Mouse (Mus musculus): ENCODE measurements at regions not wholly inside any gene's neighbourhood (a gene's known extent, or its start where the extent isn't known, plus 50 kb on each side); places are given as distances from the start of the nearest gene placed in this dataset.

DNA sequence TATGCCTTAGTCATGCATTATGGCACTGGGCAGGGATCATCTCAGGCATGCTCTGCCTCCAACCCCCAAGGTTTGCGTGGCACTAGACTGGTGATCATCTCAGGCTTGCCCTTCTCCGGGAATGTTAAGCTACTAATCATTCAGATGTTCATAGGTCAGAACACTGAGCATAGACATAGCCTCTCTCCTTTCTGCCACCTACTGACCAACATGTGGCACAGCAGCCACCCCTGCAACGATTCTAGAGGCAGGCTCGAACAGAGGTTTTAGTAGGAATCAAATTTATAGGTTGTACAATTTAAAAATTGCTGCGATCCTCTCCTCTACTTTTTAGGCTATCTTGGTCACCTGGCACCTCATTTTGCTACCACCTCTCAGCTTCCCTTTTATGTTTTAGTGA, 430.0 kb upstream of the Got2 start:
- Histone ChIP-seq H3K27ac (no peak overlapping the region), H3K27me3 (no peaks in the 10 kb centered on the region), H3K9ac (no peak overlapping the region), H3K4me1 (no peaks in the 10 kb centered on the region), H3K9me3 (replicated peaks) (no peaks in the 10 kb centered on the region), H3K36me3 (ENCODE audit: poor library complexity, severe bottlenecking) (no peaks in the 10 kb centered on the region), H3K4me2 (no peak overlapping the region), H3K4me3 (no peak overlapping the region)
- 70% methylated on average over 5 of the region's 5 CpGs for WGBS
- no peak for ATAC-seq

DNA sequence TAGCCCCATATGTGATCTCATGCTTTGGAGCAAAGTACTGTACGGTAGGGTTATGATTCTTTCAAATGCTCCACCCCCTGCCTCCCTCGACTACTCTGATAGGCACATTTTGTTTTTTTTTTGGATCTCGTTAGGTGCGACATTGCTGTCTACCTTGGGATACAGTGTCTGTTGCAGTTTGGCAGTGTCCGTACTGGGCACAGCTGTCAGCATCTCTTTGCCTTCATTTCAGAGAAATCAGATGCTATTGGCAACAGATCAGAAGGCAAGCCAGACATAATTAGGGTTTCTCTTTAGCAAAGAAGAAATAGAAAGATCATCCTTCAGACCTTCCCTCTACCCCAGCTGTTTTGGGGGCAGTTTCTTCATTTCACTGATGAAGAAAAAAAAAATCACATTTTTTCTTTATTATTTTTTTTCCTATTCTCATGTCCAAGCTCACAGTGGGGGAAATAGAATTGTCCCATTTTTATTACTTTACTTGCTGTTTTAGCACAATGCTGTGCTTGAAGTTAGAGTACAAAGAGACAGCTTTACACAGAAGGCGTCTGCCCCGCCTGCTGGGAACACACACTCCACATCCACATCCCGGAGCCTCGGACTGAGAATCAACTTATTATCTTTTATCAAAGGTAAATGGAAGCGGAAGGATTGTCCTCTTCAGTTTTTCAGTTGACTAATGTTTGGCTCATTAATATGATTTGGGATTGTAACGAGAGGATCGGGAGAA, 420.8 kb upstream of the Got2 start:
- peak; percentile 72 for ATAC-seq
- no peaks in the 10 kb centered on the region for H3K4me1 ChIP-seq
- H3K9me3 ChIP-seq (replicated peaks): no peaks in the 10 kb centered on the region
- WGBS: 40% methylated on average over 12 of the region's 12 CpGs
- no peaks in the 10 kb centered on the region for H3K36me3 ChIP-seq (ENCODE audit: poor library complexity, severe bottlenecking)
- H3K4me3 ChIP-seq: no peak overlapping the region
- H3K27ac ChIP-seq: no peak overlapping the region
- H3K27me3 ChIP-seq: no peaks in the 10 kb centered on the region
- H3K9ac ChIP-seq: no peak overlapping the region
- no peak overlapping the region for H3K4me2 ChIP-seq

DNA sequence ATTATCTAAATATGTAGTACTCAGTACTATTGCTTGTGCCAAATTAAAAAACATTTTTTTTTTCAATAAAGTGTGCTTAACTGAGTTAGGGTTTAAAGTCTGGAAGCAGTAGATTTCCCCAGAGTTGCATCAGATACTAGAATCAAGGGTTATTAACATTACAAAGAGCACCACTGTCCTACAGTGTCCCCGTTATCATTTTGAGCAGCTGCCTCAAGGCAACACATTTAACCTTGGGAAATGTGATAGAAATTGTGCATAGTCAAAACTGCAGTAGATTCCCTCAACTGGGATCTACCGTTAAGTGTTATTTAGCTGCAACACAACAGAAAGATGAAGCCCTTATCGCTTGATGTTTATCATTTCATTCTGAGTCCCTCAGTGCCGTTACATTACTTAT, 408.3 kb upstream of the Got2 start:
- Histone ChIP-seq H3K4me3 (no peak overlapping the region), H3K9me3 (replicated peaks) (no peaks in the 10 kb centered on the region), H3K4me2 (no peak overlapping the region), H3K27me3 (no peaks in the 10 kb centered on the region), H3K4me1 (no peaks in the 10 kb centered on the region), H3K27ac (no peak overlapping the region), H3K36me3 (ENCODE audit: poor library complexity, severe bottlenecking) (no peaks in the 10 kb centered on the region), H3K9ac (no peak overlapping the region)
- ATAC-seq: no peak
- WGBS: 81% methylated on average over 4 of the region's 4 CpGs

DNA sequence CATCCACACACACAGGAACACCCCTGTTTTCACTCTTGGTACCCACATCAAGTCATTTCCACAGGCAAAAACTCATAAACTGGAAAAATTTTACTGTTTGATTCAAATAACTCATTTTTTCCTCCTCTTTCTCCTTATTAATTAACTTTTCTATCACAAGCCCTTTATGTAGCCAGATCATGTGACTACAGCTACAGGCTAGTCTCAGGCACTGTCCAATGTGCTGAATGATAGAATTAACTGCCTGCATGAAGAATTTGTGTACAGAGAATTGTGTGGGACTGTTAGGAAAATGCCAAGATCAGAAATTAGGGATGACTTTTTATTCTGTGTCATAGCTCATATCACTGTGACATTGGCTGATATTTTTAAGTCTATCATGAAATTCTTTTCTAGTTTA, 402.4 kb upstream of the Got2 start:
- Histone ChIP-seq H3K4me2 (no peak overlapping the region), H3K9ac (no peak overlapping the region), H3K4me1 (peaks cover 5% of the 10 kb centered on the region; the same call in 1 of the 2 replicates), H3K27me3 (no peaks in the 10 kb centered on the region), H3K36me3 (ENCODE audit: poor library complexity, severe bottlenecking) (no peaks in the 10 kb centered on the region), H3K9me3 (replicated peaks) (no peaks in the 10 kb centered on the region), H3K27ac (no peak overlapping the region), H3K4me3 (no peak overlapping the region)
- no peak for ATAC-seq

DNA sequence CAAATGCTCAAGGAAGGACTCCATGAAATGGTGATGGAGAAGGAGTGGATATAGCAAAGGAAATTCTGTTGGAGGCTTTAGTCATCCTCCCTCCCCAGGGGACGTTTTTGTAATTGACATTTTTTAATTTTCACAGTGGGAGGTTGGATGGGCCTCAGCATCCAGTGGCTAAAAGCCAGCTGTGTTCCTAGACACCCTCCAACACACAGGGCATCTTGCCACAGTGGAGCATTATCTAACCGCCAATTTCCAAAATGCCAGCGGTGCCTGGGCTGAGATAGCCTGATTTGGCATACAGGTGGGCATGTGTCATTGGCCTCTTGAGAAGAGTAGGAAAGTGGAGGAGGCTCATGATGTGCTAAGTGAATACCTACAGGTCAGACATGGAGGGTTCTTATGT, 401.2 kb upstream of the Got2 start:
- H3K9ac ChIP-seq: no peak overlapping the region

DNA sequence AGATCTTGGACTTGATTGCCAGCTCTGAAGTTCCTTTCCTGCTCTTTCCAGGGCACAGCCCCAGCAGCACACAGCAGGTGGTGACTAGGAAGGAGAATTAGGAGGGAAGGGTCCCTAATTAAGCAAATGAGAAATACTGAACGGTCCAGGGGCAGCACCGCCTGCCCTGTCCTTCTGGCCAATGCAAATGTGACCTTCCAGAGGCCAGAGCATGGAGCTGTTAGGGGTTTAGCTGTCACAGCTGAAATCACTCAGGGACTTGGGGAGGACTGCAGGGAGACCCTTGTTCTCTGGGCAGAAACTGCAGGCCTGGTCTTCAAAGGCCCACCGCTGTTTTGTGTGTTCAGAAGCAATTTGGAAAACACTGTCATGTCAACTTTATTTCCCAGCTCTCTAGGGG, 400.2 kb upstream of the Got2 start:
- 19% methylated on average over 3 of the region's 3 CpGs for WGBS
- Histone ChIP-seq H3K9ac (no peak overlapping the region), H3K36me3 (ENCODE audit: poor library complexity, severe bottlenecking) (no peaks in the 10 kb centered on the region), H3K4me2 (no peak overlapping the region), H3K4me3 (no peak overlapping the region), H3K27me3 (no peaks in the 10 kb centered on the region), H3K9me3 (replicated peaks) (no peaks in the 10 kb centered on the region), H3K4me1 (peaks cover 5% of the 10 kb centered on the region; the same call in 1 of the 2 replicates), H3K27ac (no peak overlapping the region)
- ATAC-seq: no peak

More for the DNA sequence above, 401.2 kb upstream of the Got2 start:
- Histone ChIP-seq H3K36me3 (ENCODE audit: poor library complexity, severe bottlenecking) (no peaks in the 10 kb centered on the region), H3K9me3 (replicated peaks) (no peaks in the 10 kb centered on the region), H3K4me2 (no peak overlapping the region), H3K27me3 (no peaks in the 10 kb centered on the region), H3K4me3 (no peak overlapping the region), H3K4me1 (peaks cover 5% of the 10 kb centered on the region; the same call in 1 of the 2 replicates), H3K27ac (no peak overlapping the region)
- ATAC-seq: no peak
- WGBS: 78% methylated on average over 3 of the region's 3 CpGs

DNA sequence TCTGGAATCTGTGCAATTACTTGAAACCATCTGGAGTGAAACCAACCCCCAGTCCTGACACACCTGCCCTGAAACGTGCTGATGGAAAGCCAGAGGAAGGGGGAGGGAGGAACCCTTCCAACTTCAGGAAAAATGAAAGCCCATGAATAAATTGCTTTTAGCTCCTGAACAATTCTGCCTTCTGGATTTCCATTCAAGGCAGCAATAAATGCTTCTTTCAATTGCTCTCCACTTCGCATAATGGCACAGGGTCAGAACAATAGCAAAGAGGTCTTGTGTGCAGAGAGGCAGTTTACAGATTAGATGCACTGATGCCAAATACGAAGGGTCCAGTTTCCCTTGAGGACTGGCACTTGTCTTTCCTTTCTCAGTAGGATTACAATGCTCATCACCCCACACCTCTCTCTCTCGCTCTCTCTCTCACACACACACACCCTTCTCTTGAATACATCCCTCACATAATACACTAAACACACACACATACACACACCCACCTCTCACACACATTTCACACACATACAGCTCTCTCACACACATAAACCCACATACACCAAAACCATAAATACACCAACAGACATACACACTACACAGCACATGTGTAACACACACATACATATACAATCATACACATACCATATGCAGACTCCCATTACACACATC, 389.3 kb upstream of the Got2 start:
- no peaks in the 10 kb centered on the region for H3K27me3 ChIP-seq

DNA sequence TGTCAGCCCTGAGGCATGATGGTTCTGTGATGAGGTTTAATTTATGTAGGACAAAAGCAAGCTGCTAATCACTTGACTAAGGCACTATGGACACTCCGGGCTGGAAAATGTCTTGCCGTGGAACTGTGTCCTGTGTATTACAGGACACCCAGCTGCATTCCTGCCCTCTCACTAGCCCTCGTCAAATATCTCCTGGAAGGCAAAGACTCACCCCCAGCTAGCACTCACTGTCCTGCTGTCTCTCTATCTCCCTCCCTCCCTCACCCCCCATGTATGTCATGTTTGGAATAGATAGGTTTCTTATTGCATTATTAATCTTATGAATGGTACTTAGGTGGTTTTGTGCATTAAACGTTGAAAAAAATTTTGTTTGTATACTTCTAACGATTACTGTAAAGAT, 388.7 kb upstream of the Got2 start:
- Histone ChIP-seq H3K9ac (no peak overlapping the region), H3K4me3 (no peak overlapping the region), H3K4me2 (no peak overlapping the region), H3K27me3 (no peaks in the 10 kb centered on the region), H3K27ac (peak overlapping the region; percentile 37; the same call in 1 of the 2 replicates), H3K4me1 (peaks cover 23% of the 10 kb centered on the region), H3K9me3 (replicated peaks) (no peaks in the 10 kb centered on the region), H3K36me3 (ENCODE audit: poor library complexity, severe bottlenecking) (no peaks in the 10 kb centered on the region)
- WGBS: 28% methylated on average over 5 of the region's 5 CpGs
- peak; percentile 46; the same call in 1 of the 2 replicates for ATAC-seq

More for the DNA sequence above, 389.3 kb upstream of the Got2 start:
- peak; percentile 71 for ATAC-seq
- Histone ChIP-seq H3K4me1 (peaks cover 23% of the 10 kb centered on the region), H3K4me3 (no peak overlapping the region), H3K36me3 (ENCODE audit: poor library complexity, severe bottlenecking) (no peaks in the 10 kb centered on the region), H3K9me3 (replicated peaks) (no peaks in the 10 kb centered on the region), H3K27ac (peak overlapping the region; percentile 51), H3K9ac (no peak overlapping the region), H3K4me2 (no peak overlapping the region)
- 8% methylated on average over 4 of the region's 4 CpGs for WGBS

DNA sequence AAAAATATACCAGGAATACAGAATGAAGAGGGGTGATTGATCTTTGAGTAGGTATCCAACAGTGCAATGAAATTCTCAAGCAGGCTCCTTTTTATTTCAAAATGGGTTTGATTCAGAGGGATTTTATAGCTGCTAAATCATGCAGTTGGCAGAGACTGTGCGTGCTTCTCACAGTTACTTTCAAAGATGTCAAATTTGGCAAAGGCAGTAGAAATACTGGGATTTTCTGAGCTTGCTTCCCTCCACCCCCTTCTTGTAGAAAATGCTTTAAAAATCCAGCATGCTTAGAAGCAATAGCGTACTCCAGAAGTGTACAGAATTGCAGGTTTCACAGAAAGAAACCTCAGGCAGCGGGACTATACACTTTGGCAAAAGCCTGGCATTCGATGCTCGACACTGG, 367.9 kb upstream of the Got2 start:
- 62% methylated on average over 5 of the region's 5 CpGs for WGBS
- H3K4me2 ChIP-seq: no peak overlapping the region
- no peaks in the 10 kb centered on the region for H3K9me3 ChIP-seq (replicated peaks)
- H3K36me3 ChIP-seq (ENCODE audit: poor library complexity, severe bottlenecking): no peaks in the 10 kb centered on the region
- H3K27me3 ChIP-seq: no peaks in the 10 kb centered on the region
- peak; percentile 70 for ATAC-seq
- H3K4me3 ChIP-seq: no peak overlapping the region
- no peak overlapping the region for H3K9ac ChIP-seq
- H3K4me1 ChIP-seq: 0 out of 2 replicates have a peak, but pooled peaks cover 4% of the 10 kb centered on the region
- 0 out of 2 replicates have a peak overlapping the region, but pooled peaks have one; percentile 17 for H3K27ac ChIP-seq

DNA sequence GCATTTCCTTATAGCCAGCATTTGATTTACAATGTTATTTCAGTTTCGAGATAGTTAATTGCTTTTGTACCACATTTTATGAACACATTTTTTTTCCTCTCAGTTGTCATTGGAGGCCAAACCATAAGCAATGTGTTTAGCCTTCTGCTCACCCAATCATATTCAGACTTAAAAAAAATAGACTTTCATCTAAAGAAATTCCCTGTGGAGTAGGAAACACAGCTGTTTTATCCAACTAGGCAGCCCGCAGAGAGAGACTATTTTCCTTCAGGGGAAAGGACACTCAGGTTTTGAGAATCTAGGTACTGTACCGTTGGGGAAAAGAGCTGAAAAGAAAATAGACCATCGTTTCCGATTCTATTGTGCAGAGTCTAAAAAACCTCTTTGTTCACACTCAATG, 367.5 kb upstream of the Got2 start:
- H3K9ac ChIP-seq: no peak overlapping the region
- 0 out of 2 replicates have a peak, but pooled peaks cover 4% of the 10 kb centered on the region for H3K4me1 ChIP-seq
- no peak overlapping the region for H3K4me3 ChIP-seq
- ATAC-seq: peak; percentile 43
- WGBS: 29% methylated on average over 5 of the region's 5 CpGs
- no peaks in the 10 kb centered on the region for H3K36me3 ChIP-seq (ENCODE audit: poor library complexity, severe bottlenecking)
- no peaks in the 10 kb centered on the region for H3K27me3 ChIP-seq
- no peaks in the 10 kb centered on the region for H3K9me3 ChIP-seq (replicated peaks)
- no peak overlapping the region for H3K27ac ChIP-seq
- H3K4me2 ChIP-seq: no peak overlapping the region

DNA sequence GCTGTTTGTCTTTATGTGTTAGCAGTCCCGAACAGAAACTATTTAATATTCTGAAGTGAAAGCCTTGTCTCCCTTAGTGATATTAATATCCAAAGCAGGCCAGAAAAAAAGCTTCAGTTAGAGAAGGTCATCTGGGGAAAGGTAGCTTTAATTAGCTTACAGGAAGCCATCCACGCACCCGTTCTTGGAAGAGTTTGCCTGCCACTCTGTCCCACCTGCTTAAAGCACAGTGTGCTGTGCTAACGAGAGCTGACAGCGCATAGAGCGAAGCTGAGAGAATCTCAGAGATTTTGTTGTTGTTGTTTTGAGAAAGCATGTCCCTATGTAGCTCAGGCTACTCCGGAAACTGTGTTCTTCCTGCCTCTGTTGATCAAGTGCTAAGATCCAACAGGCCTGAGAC, 357.7 kb upstream of the Got2 start:
- Histone ChIP-seq H3K4me2 (no peak overlapping the region), H3K27me3 (no peaks in the 10 kb centered on the region), H3K9me3 (replicated peaks) (no peaks in the 10 kb centered on the region), H3K36me3 (ENCODE audit: poor library complexity, severe bottlenecking) (no peaks in the 10 kb centered on the region), H3K4me1 (peaks cover 14% of the 10 kb centered on the region), H3K9ac (no peak overlapping the region), H3K27ac (no peak overlapping the region), H3K4me3 (no peak overlapping the region)
- ATAC-seq: no peak
- 54% methylated on average over 7 of the region's 7 CpGs for WGBS

DNA sequence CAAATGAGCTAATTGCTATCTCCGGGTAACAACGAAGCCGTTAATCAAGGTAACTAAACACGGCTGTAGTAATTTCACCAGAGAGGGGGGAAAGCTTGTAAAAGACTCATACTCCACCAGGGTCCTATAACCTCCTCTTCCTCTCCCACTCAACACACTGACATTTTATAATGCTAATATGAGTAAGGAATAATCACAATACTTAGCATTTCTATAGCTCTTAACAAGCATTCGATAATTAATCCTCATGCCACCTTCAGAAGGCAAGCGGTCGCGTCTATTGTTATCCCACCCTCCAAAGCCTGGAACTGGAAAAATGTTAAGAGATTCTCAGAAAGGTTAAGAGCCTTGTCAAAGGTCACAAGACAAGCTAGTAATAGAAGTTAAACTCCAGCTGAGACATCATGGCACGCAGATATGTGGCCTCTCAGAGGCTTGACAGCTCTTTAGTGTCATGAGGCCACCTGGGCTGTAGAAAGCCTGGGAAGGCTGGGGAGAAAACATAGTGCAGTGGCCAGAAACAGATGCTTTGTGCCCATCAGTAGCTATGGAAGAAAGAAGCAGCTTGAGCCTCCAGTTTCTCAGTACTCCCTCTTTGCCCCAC, 356.3 kb upstream of the Got2 start:
- H3K4me1 ChIP-seq: peaks cover 14% of the 10 kb centered on the region
- no peaks in the 10 kb centered on the region for H3K9me3 ChIP-seq (replicated peaks)
- WGBS: 17% methylated on average over 9 of the region's 9 CpGs
- no peak overlapping the region for H3K4me3 ChIP-seq
- ATAC-seq: peak; percentile 13; the same call in 1 of the 2 replicates
- no peak overlapping the region for H3K9ac ChIP-seq
- no peak overlapping the region for H3K4me2 ChIP-seq
- no peaks in the 10 kb centered on the region for H3K27me3 ChIP-seq
- H3K27ac ChIP-seq: no peak overlapping the region
- H3K36me3 ChIP-seq (ENCODE audit: poor library complexity, severe bottlenecking): no peaks in the 10 kb centered on the region
